Mouse (Mus musculus) megakaryocyte-erythroid progenitor cell, adult 5 weeks (primary cell): Measurements from ENCODE around the gene Evx1. TPM values are rescaled to one million over a fixed set of nuclear protein-coding genes. Genes with fewer than 3 reads are reported as not detected.

Experiments
- polyA plus RNA-seq: library from polyadenylated mRNA; stranded (reverse); fragments of >175 nt; gene quantifications from 2 replicates; pipeline ENCODE4 v1.2.3, GENCODE M21; 2012

The Evx1 gene
- 0.13 and 0.22 TPM in 2 replicates for polyA plus RNA-seq

DNA sequence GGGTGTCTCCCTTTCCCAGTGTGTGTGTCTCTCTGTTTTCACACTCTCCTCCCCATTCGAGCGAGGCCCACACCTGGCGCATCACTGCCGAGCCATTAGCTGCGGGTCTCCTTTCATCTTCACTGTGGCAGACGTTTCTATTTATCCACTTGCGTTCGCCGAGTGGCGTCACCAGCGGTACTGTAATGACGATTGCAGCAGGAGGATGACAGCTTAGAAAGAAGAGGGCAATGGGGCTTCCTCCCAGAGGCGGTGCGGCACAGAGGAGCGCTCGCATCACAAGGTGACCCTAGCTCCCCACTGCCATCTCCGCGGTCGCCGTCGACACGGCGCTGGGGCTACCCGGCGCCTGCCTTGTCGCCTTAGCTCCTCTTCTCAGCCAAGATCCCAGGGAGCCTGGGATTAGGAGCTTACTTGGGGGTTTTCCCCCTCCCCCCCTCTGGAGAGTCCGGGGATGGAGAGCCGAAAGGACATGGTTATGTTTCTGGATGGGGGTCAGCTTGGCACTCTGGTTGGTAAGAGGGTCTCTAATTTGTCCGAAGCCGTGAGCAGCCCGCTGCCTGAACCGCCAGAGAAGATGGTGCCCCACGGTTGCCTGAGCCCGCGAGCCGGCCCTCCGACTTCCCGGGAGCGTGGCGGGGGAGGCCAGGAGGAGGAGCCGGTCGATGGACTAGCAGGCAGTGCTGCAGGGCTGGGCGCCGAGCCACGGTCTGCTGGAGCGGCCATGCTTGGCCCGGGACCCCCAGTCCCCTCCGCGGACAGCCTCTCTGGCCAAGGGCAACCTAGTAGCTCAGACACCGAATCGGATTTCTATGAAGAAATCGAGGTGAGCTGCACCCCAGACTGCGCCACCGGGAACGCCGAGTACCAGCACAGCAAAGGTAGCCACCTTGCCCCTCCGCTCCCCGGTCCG, at the start of gene Evx1:
Gene Evx1 (plus strand): TSS at position 108 of the 913 bp plus-strand sequence.

Other genes with a start within 250 kb of the Evx1 start
- 0.10 and 0.14 TPM in 2 replicates for gene Hoxa1, start 155.2 kb upstream of the Evx1 start, polyA plus RNA-seq
- gene Hoxa2, start 148.7 kb upstream of the Evx1 start, polyA plus RNA-seq: 0.16 and 0.51 TPM in 2 replicates
- gene 5730596B20Rik, start 136.0 kb upstream of the Evx1 start, polyA plus RNA-seq: not detected in 2 replicates
- 1.7 and 2.2 TPM in 2 replicates for gene Hoxa4, start 121.7 kb upstream of the Evx1 start, polyA plus RNA-seq
- gene Hoxa5, start 108.9 kb upstream of the Evx1 start, polyA plus RNA-seq: 5.1 and 8.4 TPM in 2 replicates
- gene Hoxa6, start 104.8 kb upstream of the Evx1 start, polyA plus RNA-seq: 3.5 and 6.1 TPM in 2 replicates
- gene Hoxa3, start 100.2 kb upstream of the Evx1 start, polyA plus RNA-seq: 3.2 and 3.5 TPM in 2 replicates
- gene Gm28308, start 100.2 kb upstream of the Evx1 start, polyA plus RNA-seq: 1.2 TPM in 2 replicates
- gene Hoxa7, start 91.6 kb upstream of the Evx1 start, polyA plus RNA-seq: 40.9 and 47.0 TPM in 2 replicates
- gene Hoxa9, start 82.4 kb upstream of the Evx1 start, polyA plus RNA-seq: 67.7 and 90.5 TPM in 2 replicates
- 1.0 and 1.2 TPM in 2 replicates for gene Hoxa10, start 72.6 kb upstream of the Evx1 start, polyA plus RNA-seq
- 0.04 TPM in 1 of 2 replicates, not detected in the other for gene Hoxa11, start 67.7 kb upstream of the Evx1 start, polyA plus RNA-seq
- not detected in 2 replicates for gene Hoxa13, start 52.6 kb upstream of the Evx1 start, polyA plus RNA-seq